Mouse (Mus musculus) limb, embryonic 11.5 days (tissue): ENCODE data around the gene Pdgfa. TPM values are rescaled to one million over a fixed set of nuclear protein-coding genes. Genes with fewer than 3 reads are reported as not detected.

Experiments
- ATAC-seq: fragments of 200-750 bp; cut with Nextera tagmentation; 2 replicates; pipeline ENCODE4 v1.8.0; 2017; ENCODE audit warnings: low read depth; ENCODE audit not compliant: insufficient number of reproducible peaks, low FRiP score, low TSS enrichment
- DNase-seq: peaks from one replicate; pipeline ENCODE4 v3.0.0-alpha.2; 2015; ENCODE audit warnings: low spot score
- H3K27ac ChIP-seq: fragments of 300-500 bp; sonication (generic); replicated peaks from 2 replicates; pipeline ENCODE4 v1.5.1; 2014; ENCODE audit warnings: low read depth, mild to moderate bottlenecking, low read length
- H3K27me3 ChIP-seq: fragments of 300-500 bp; sonication (generic); 2 replicates; pipeline ENCODE4 v1.6.1; 2014; ENCODE audit warnings: mild to moderate bottlenecking, low read length, mixed read lengths; ENCODE audit not compliant: control insufficient read depth, insufficient read depth
- H3K36me3 ChIP-seq: fragments of 300-500 bp; sonication (generic); 2 replicates; pipeline ENCODE4 v1.6.1; 2014; ENCODE audit warnings: mild to moderate bottlenecking, low read length, moderate library complexity, mixed read lengths; ENCODE audit not compliant: control insufficient read depth, insufficient read depth
- H3K4me1 ChIP-seq: fragments of 300-500 bp; sonication (generic); 2 replicates; pipeline ENCODE4 v1.6.1; 2014; ENCODE audit warnings: low read length, mixed read lengths; ENCODE audit not compliant: control insufficient read depth, insufficient read depth
- H3K4me2 ChIP-seq: fragments of 300-500 bp; sonication (generic); 2 replicates; pipeline ENCODE4 v1.6.1; 2014; ENCODE audit warnings: low read depth, mild to moderate bottlenecking, moderate library complexity; ENCODE audit not compliant: severe bottlenecking
- H3K4me3 ChIP-seq: fragments of 300-500 bp; sonication (generic); 2 replicates; pipeline ENCODE4 v1.5.1; 2014; ENCODE audit warnings: low read depth, low read length
- H3K9ac ChIP-seq: fragments of 300-500 bp; sonication (generic); 2 replicates; pipeline ENCODE4 v1.6.1; 2014; ENCODE audit warnings: mild to moderate bottlenecking, low read length
- H3K9me3 ChIP-seq: fragments of 300-500 bp; sonication (generic); 2 replicates; pipeline ENCODE4 v1.6.1; 2016; ENCODE audit warnings: low read length; ENCODE audit not compliant: control insufficient read depth
- WGBS: fragments of 180-500 bp; shearing (Covaris S2); extraction: QIAGEN DNeasy Blood & Tissue Kit; methylation state at CpG from one replicate; pipeline ENCODE4 v1.1.7; 2014; 5-methylcytosine and 5-hydroxymethylcytosine counted together
- polyA plus RNA-seq: library from polyadenylated mRNA; unstranded; fragments of >200 nt; fragmentation: Nextera tagmentation; extraction: Ambion mirVana; gene quantifications from 2 replicates; pipeline ENCODE4 v1.2.1, GENCODE M21; 2014

Pdgfa gene
- polyA plus RNA-seq, 1 experiment from 2014 or later, result 34.4 TPM

GRCm38 (mm10) chr5:138931836-138932235 is 65.3 kb downstream of the Pdgfa start:
- Histone ChIP-seq H3K36me3 (no peaks in the 10 kb centered on the region), H3K4me3 (no peak overlapping the region), H3K4me2 (no peak overlapping the region), H3K27me3 (peaks cover 4% of the 10 kb centered on the region; the same call in 1 of the 2 replicates), H3K27ac (no peak overlapping the region), H3K9ac (no peak overlapping the region), H3K9me3 (no peaks in the 10 kb centered on the region), H3K4me1 (peaks cover 19% of the 10 kb centered on the region)
- ATAC-seq, result no peak
- WGBS, result 15% methylated on average over 13 of the region's 13 CpGs
- no peak for DNase-seq

- Histone ChIP-seq H3K4me3 (no peak overlapping the region), H3K9me3 (no peaks in the 10 kb centered on the region), H3K27me3 (peaks cover 4% of the 10 kb centered on the region; the same call in 1 of the 2 replicates), H3K9ac (no peak overlapping the region), H3K27ac (no peak overlapping the region), H3K36me3 (no peaks in the 10 kb centered on the region), H3K4me2 (no peak overlapping the region), H3K4me1 (peaks cover 19% of the 10 kb centered on the region)
- DNase-seq (no peak), ATAC-seq (0 out of 2 replicates have a peak, but pooled peaks have one; percentile 35)
- 66% methylated on average over 10 of the region's 10 CpGs for WGBS
Observed at GRCm38 (mm10) chr5:138929879-138930507, 67.2 kb downstream of the Pdgfa start.

Other genes with a start within 250 kb of the Pdgfa start
- 1.6 and 1.9 TPM in 2 replicates for gene Fam20c, start 242.9 kb downstream of the Pdgfa start, polyA plus RNA-seq
- gene Gm5294, start 177.3 kb downstream of the Pdgfa start, polyA plus RNA-seq, result not detected in 2 replicates
- gene Prkar1b, start 152.6 kb upstream of the Pdgfa start, polyA plus RNA-seq, result 3.4 and 4.8 TPM in 2 replicates
- 11.0 and 12.0 TPM in 2 replicates for gene Dnaaf5, start 152.9 kb upstream of the Pdgfa start, polyA plus RNA-seq
- gene Sun1, start 203.3 kb upstream of the Pdgfa start, polyA plus RNA-seq, result 46.2 and 49.4 TPM in 2 replicates